Mouse (Mus musculus) testis, adult 2 months (tissue): ENCODE results near the gene Kiss1r. TPM values are rescaled to one million over a fixed set of nuclear protein-coding genes. Genes with fewer than 3 reads are reported as not detected.

ENCODE experiments used
- H3K27ac ChIP-seq: fragments of 200-500 bp; 2 replicates; pipeline ENCODE4 v1.5.1; 2012; ENCODE audit warnings: low read depth, low read length; ENCODE audit not compliant: control insufficient read depth, insufficient read depth
- H3K27me3 ChIP-seq: fragments of 200-500 bp; 2 replicates; pipeline ENCODE4 v1.6.1; 2012; ENCODE audit warnings: mild to moderate bottlenecking, low read length, moderate library complexity; ENCODE audit not compliant: control insufficient read depth, insufficient read depth
- H3K36me3 ChIP-seq: fragments of 200-500 bp; 2 replicates; pipeline ENCODE4 v1.6.1; 2012; ENCODE audit warnings: mild to moderate bottlenecking, low read length; ENCODE audit not compliant: control insufficient read depth, insufficient read depth
- H3K4me1 ChIP-seq: fragments of 200-500 bp; 2 replicates; pipeline ENCODE4 v1.6.1; 2012; ENCODE audit warnings: low read length; ENCODE audit not compliant: control insufficient read depth, insufficient read depth
- H3K4me3 ChIP-seq: fragments of 200-500 bp; 2 replicates; pipeline ENCODE4 v1.5.1; 2012; ENCODE audit warnings: low read depth, mild to moderate bottlenecking, low read length, moderate library complexity, mixed read lengths; ENCODE audit not compliant: control insufficient read depth
- CTCF ChIP-seq: fragments of 200-500 bp; IDR thresholded peaks from 2 replicates; pipeline ENCODE4 v1.5.1; 2012; ENCODE audit warnings: low read depth, mild to moderate bottlenecking, inconsistent platforms, low read length, moderate library complexity; ENCODE audit not compliant: control insufficient read depth, insufficient read depth, insufficient replicate concordance
- POLR2A ChIP-seq: fragments of 200-500 bp; IDR thresholded peaks from 2 replicates; pipeline ENCODE4 v1.6.1; 2012; ENCODE audit warnings: low read depth, mild to moderate bottlenecking, inconsistent platforms, low read length, moderate library complexity; ENCODE audit not compliant: control insufficient read depth
- polyA plus RNA-seq: library from polyadenylated mRNA; depleted of rRNA; stranded (reverse); fragments of >200 nt; gene quantifications from 2 replicates; pipeline ENCODE4 v1.2.3, GENCODE M21; 2012

Gene Kiss1r
- polyA plus RNA-seq, 1 experiment = 0.99 TPM

DNA sequence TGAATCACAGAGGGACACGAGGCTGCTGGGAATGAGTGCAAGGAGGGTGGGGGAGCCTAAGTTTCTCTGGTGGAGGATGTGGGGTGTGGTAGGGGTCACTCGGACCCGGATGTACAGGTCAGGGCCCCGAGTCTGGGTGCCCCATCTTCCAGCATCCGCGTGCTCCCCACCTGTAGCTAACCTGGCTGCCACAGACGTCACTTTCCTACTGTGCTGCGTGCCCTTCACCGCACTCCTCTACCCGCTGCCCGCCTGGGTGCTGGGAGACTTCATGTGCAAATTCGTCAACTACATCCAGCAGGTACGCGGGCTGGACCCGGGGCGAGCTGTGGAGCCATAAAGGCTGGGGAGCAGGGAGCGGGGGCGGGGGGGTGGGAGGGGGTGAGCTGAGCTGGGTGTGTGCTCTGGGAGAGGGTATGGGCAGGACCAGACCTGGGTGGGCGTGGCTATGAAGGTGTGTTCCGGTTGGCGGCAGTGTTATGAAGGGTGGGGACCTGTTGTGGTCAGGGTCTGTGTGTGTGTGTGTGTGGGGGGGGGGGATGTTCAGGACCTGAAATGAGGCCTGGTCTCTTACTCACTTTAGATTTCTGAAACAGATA, 2.6 kb downstream of the Kiss1r start:
- no peaks in the 10 kb centered on the region for H3K27me3 ChIP-seq
- peaks cover 26% of the 10 kb centered on the region for H3K4me1 ChIP-seq
- no peaks in the 10 kb centered on the region for H3K36me3 ChIP-seq
- TF ChIP-seq POLR2A = no peak
- TF ChIP-seq CTCF = no peak
- H3K27ac ChIP-seq = no peak overlapping the region
- no peak overlapping the region for H3K4me3 ChIP-seq

- Histone ChIP-seq H3K4me1 (peaks cover 30% of the 10 kb centered on the region), H3K27ac (no peak overlapping the region), H3K4me3 (no peak overlapping the region), H3K36me3 (no peaks in the 10 kb centered on the region), H3K27me3 (no peaks in the 10 kb centered on the region)
- TF ChIP-seq CTCF (no peak), POLR2A (no peak)
These were observed 3.5 kb downstream of the Kiss1r start for GRCm38 (mm10) chr10:79920056-79920890.

GRCm38 (mm10) chr10:79920958-79921535, 4.3 kb downstream of the Kiss1r start, which contains the start of gene R3hdm4:
R3hdm4 (minus strand) TSS chr10:79921208.
- no peak within 1 kb of the TSS; the same call in 1 of the 2 replicates for H3K4me3 ChIP-seq
- TF ChIP-seq POLR2A = no peak
- no peak for TF ChIP-seq CTCF
- no peak within 1 kb of the TSS for H3K27ac ChIP-seq
- no peaks in the 10 kb centered on the region for H3K36me3 ChIP-seq
- H3K27me3 ChIP-seq = no peaks in the 10 kb centered on the region
- H3K4me1 ChIP-seq = peaks cover 30% of the 10 kb centered on the region

DNA sequence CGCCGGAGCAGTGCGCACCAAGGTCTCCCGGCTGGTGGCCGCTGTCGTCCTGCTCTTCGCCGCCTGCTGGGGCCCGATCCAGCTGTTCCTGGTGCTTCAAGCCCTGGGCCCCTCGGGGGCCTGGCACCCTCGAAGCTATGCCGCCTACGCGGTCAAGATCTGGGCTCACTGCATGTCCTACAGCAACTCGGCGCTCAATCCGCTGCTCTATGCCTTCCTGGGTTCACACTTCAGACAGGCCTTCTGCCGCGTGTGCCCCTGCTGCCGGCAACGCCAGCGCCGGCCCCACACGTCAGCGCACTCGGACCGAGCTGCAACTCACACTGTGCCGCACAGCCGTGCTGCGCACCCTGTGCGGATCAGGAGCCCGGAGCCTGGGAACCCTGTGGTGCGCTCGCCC, 4.8 kb downstream of the Kiss1r start:
- no peak overlapping the region for H3K4me3 ChIP-seq
- TF ChIP-seq CTCF (no peak), POLR2A (no peak)
- H3K27ac ChIP-seq = no peak overlapping the region
- H3K36me3 ChIP-seq = no peaks in the 10 kb centered on the region
- H3K4me1 ChIP-seq = peaks cover 30% of the 10 kb centered on the region
- no peaks in the 10 kb centered on the region for H3K27me3 ChIP-seq

- Histone ChIP-seq H3K4me3 (peak overlapping the region; percentile 74), H3K27ac (no peak overlapping the region), H3K27me3 (no peaks in the 10 kb centered on the region), H3K4me1 (peaks cover 31% of the 10 kb centered on the region), H3K36me3 (no peaks in the 10 kb centered on the region)
- TF ChIP-seq POLR2A (no peak), CTCF (peak; percentile 100)
These were observed 8.4 kb downstream of the Kiss1r start for GRCm38 (mm10) chr10:79924998-79925784.

DNA sequence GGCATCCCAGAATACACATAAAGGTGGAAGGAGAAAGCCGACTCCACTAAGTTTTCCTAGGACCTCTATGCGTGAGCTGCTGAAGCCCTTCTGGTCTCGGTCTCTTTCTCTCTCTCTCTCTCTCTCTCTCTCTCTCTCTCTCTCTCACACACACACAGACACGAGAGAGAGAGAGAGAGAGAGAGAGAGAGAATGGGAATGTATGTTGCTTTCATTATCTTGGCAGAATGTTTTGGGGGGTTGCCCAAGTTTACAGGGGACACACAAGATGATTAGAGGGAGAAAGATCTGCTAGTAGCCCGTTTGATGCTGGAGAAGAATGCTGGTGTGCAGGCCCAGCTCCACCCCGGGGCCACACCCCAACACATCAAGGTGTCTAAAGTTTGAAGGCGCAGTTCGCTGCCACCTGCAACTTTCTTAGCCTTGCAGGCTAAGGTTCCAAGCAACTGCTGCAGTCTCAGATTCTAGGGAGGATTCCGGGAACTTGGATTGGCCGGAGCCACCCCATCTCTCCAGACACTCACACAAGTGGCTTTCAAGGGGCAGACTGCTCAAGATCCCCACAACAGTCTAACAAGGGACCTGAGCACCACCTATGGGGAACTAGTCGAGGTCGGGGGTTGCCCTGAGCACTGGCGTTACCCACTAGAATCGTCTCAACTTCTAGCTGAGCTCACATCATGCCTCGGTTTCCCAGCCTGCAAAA, 9.2 kb downstream of the Kiss1r start:
- H3K36me3 ChIP-seq = no peaks in the 10 kb centered on the region
- H3K4me1 ChIP-seq = peaks cover 26% of the 10 kb centered on the region
- peak overlapping the region; percentile 78 for H3K4me3 ChIP-seq
- TF ChIP-seq CTCF (no peak), POLR2A (no peak)
- no peaks in the 10 kb centered on the region for H3K27me3 ChIP-seq
- peak overlapping the region; percentile 88 for H3K27ac ChIP-seq
